ENCODE assay signal across 14 mouse cellular contexts in the genomic region with DNA sequence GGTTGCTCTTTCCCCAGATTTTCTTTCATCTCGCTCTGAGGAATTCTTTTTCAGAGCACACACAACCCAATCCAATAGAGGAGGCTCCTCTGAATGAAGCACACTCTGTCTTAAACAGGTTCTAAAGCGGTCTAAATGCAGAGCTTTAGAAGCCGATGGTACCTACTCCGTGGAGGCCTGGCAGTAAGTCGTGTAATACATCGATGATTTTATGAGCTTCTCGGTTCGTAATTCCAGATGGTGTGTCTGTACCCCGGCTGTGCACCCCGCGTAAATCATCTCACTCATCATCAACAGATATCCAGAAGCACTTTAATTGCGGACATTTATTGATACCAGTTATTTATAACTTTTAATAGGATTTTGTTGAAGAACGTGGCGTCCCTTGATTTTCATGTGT.
DNase-seq lines count a peak whose midpoint lies in the region; ATAC-seq and TF ChIP-seq lines count a peak whose summit lies in the region.
"Had no signal": no experiment of that assay in that cellular context is flagged by ENCODE, and none has a peak within 500 bp of the region (broad histone marks: within the 10 kb centered on the region; RNA-seq: fewer than 3 reads in every experiment).

No protein-coding gene starts in this region.

- no peak for TF ChIP-seq CTCF in heart, adult 2 months (IDR thresholded peaks at IDR 0.05)

- TF ChIP-seq EP300 in heart, adult 2 months (IDR thresholded peaks at IDR 0.05; ENCODE audit: insufficient read depth, low read depth, low read length), result no peak

- H3K9me3 ChIP-seq in embryonic facial prominence, embryonic 14.5 days (ENCODE audit: control insufficient read depth, low read length), result no peaks in the 10 kb centered on the region
- no peaks in the 10 kb centered on the region for H3K9me3 ChIP-seq in embryonic facial prominence, embryonic 10.5 days
- no peaks in the 10 kb centered on the region for H3K9me3 ChIP-seq in intestine, embryonic 14.5 days (ENCODE audit: control insufficient read depth, low read length)
- H3K9me3 ChIP-seq in intestine, embryonic 15.5 days, result no peaks in the 10 kb centered on the region
- H3K9me3 ChIP-seq in limb, embryonic 12.5 days, result no peaks in the 10 kb centered on the region

- H3K4me1 ChIP-seq in embryonic facial prominence, embryonic 14.5 days (ENCODE audit: control insufficient read depth, insufficient read depth, low read length), result 0 out of 2 replicates have a peak, but pooled peaks cover 4% of the 10 kb centered on the region
- H3K4me1 ChIP-seq in embryonic facial prominence, embryonic 10.5 days, result no peaks in the 10 kb centered on the region
- no peaks in the 10 kb centered on the region for H3K4me1 ChIP-seq in intestine, embryonic 14.5 days (replicated peaks; ENCODE audit: control insufficient read depth, insufficient read depth, low read length)
- H3K4me1 ChIP-seq in intestine, embryonic 15.5 days (replicated peaks), result no peaks in the 10 kb centered on the region
- H3K4me1 ChIP-seq in limb, embryonic 12.5 days (replicated peaks), result no peaks in the 10 kb centered on the region
- H3K4me1 ChIP-seq in heart, adult 2 months (ENCODE audit: control insufficient read depth, insufficient read depth, low read length), result no peaks in the 10 kb centered on the region

- H3K9ac ChIP-seq in embryonic facial prominence, embryonic 14.5 days (ENCODE audit: low read depth, low read length), result no peak overlapping the region
- H3K9ac ChIP-seq in intestine, embryonic 14.5 days (ENCODE audit: low read length), result no peak overlapping the region
- no peak overlapping the region for H3K9ac ChIP-seq in intestine, embryonic 15.5 days
- H3K9ac ChIP-seq in limb, embryonic 12.5 days (replicated peaks), result no peak overlapping the region
- no peak overlapping the region for H3K9ac ChIP-seq in heart, adult 2 months (ENCODE audit: low read depth, low read length)

- peak overlapping the region; percentile 20; the same call in 1 of the 2 replicates for H3K4me2 ChIP-seq in embryonic facial prominence, embryonic 14.5 days (ENCODE audit: low read depth, low read length)
- peak overlapping the region; percentile 18 for H3K4me2 ChIP-seq in intestine, embryonic 14.5 days (ENCODE audit: low read length)
- no peak overlapping the region for H3K4me2 ChIP-seq in intestine, embryonic 15.5 days (replicated peaks)
- peak overlapping the region; percentile 53 for H3K4me2 ChIP-seq in limb, embryonic 12.5 days

- TF ChIP-seq POLR2A in heart, adult 2 months (IDR thresholded peaks at IDR 0.05; ENCODE audit: insufficient read depth, low read depth, low read length), result no peak

- no peaks in the 10 kb centered on the region for H3K79me2 ChIP-seq in heart, adult 2 months (replicated peaks; ENCODE audit: control insufficient read depth, insufficient read depth, low read length)

- no peak for DNase-seq in embryonic facial prominence, embryonic 14.5 days (ENCODE audit: low spot score)
- DNase-seq in embryonic facial prominence, embryonic 10.5 days (ENCODE audit: low spot score), result no peak
- DNase-seq in intestine, embryonic 14.5 days (ENCODE audit: low spot score), result no peak
- peak; percentile 22 for DNase-seq in brain, adult 2 months (ENCODE audit: low read depth, low spot score)
- no peak for DNase-seq in urinary bladder, postnatal 10 days (ENCODE audit: low spot score)
- DNase-seq in heart, adult 2 months, result no peak
- DNase-seq: cerebellum, adult 11 months; lung, postnatal 4 days; midbrain, embryonic 14.5 days; thymus, postnatal 14 days had no signal

- H3K4me3 ChIP-seq in embryonic facial prominence, embryonic 14.5 days (ENCODE audit: low read depth, low read length), result no peak overlapping the region
- H3K4me3 ChIP-seq in embryonic facial prominence, embryonic 10.5 days, result no peak overlapping the region
- no peak overlapping the region for H3K4me3 ChIP-seq in intestine, embryonic 14.5 days (ENCODE audit: low read depth, low read length)
- H3K4me3 ChIP-seq in intestine, embryonic 15.5 days (replicated peaks), result no peak overlapping the region
- H3K4me3 ChIP-seq in limb, embryonic 12.5 days (replicated peaks), result peak overlapping the region; percentile 28
- H3K4me3 ChIP-seq in heart, adult 2 months, result no peak overlapping the region

- ATAC-seq in embryonic facial prominence, embryonic 14.5 days (ENCODE audit: low read depth), result no peak
- no peak for ATAC-seq in intestine, embryonic 14.5 days (replicated peaks; ENCODE audit: low FRiP score, low TSS enrichment, low read depth)
- ATAC-seq in intestine, embryonic 15.5 days, result no peak
- peak; percentile 63; the same call in 1 of the 2 replicates for ATAC-seq in limb, embryonic 12.5 days (ENCODE audit: insufficient number of reproducible peaks, insufficient read depth, low FRiP score, low TSS enrichment, low read depth)
- ATAC-seq: intestine, embryonic 16.5 days; Patski had no signal

- intact Hi-C loops in heart, adult 2 months (cut with DNase I), result no loop called here

- no peaks in the 10 kb centered on the region for H3K36me3 ChIP-seq in embryonic facial prominence, embryonic 14.5 days (ENCODE audit: control insufficient read depth, insufficient read depth, low read length)
- no peaks in the 10 kb centered on the region for H3K36me3 ChIP-seq in embryonic facial prominence, embryonic 10.5 days (replicated peaks)
- H3K36me3 ChIP-seq in intestine, embryonic 14.5 days (ENCODE audit: control insufficient read depth, insufficient read depth, low read length), result no peaks in the 10 kb centered on the region
- no peaks in the 10 kb centered on the region for H3K36me3 ChIP-seq in intestine, embryonic 15.5 days
- H3K36me3 ChIP-seq in limb, embryonic 12.5 days, result no peaks in the 10 kb centered on the region
- no peaks in the 10 kb centered on the region for H3K36me3 ChIP-seq in heart, adult 2 months (ENCODE audit: control insufficient read depth, insufficient read depth, low read length)

- no peaks in the 10 kb centered on the region for H3K27me3 ChIP-seq in embryonic facial prominence, embryonic 14.5 days (replicated peaks; ENCODE audit: control insufficient read depth, insufficient read depth, low read length)
- H3K27me3 ChIP-seq in embryonic facial prominence, embryonic 10.5 days (replicated peaks; ENCODE audit: low read depth, poor library complexity, severe bottlenecking), result no peaks in the 10 kb centered on the region
- H3K27me3 ChIP-seq in intestine, embryonic 14.5 days (replicated peaks; ENCODE audit: control insufficient read depth, insufficient read depth, low read length), result no peaks in the 10 kb centered on the region
- H3K27me3 ChIP-seq in intestine, embryonic 15.5 days (replicated peaks), result no peaks in the 10 kb centered on the region
- H3K27me3 ChIP-seq in limb, embryonic 12.5 days, result no peaks in the 10 kb centered on the region
- H3K27me3 ChIP-seq in heart, adult 2 months (ENCODE audit: control insufficient read depth, insufficient read depth, low read length), result no peaks in the 10 kb centered on the region

- 75% methylated on average over 14 of the region's 14 CpGs for WGBS in embryonic facial prominence, embryonic 14.5 days
- WGBS in embryonic facial prominence, embryonic 10.5 days, result 90% methylated on average over 14 of the region's 14 CpGs
- 53% methylated on average over 14 of the region's 14 CpGs for WGBS in intestine, embryonic 14.5 days
- WGBS in intestine, embryonic 15.5 days, result 63% methylated on average over 14 of the region's 14 CpGs
- WGBS in limb, embryonic 12.5 days, result 14% methylated on average over 14 of the region's 14 CpGs
- 85% methylated on average over 14 of the region's 14 CpGs for WGBS in heart, adult 2 months

- peak overlapping the region; percentile 35 for H3K27ac ChIP-seq in embryonic facial prominence, embryonic 14.5 days (replicated peaks; ENCODE audit: low read depth, low read length)
- no peak overlapping the region for H3K27ac ChIP-seq in embryonic facial prominence, embryonic 10.5 days (replicated peaks)
- H3K27ac ChIP-seq in intestine, embryonic 14.5 days (ENCODE audit: low read depth), result no peak overlapping the region
- H3K27ac ChIP-seq in intestine, embryonic 15.5 days, result no peak overlapping the region
- no peak overlapping the region for H3K27ac ChIP-seq in limb, embryonic 12.5 days
- no peak overlapping the region for H3K27ac ChIP-seq in heart, adult 2 months
